In genomic region chr11:79660361-79661205, GRCm38 (mm10) we compare ENCODE assay signal across 8 mouse cellular contexts.
A peak's percentile ranks its signal among the peaks of the same experiment; 100 is the strongest.
DNase-seq lines count a peak whose midpoint lies in the region; ATAC-seq and TF ChIP-seq lines count a peak whose summit lies in the region.

No protein-coding gene starts in this region.

- no peaks in the 10 kb centered on the region for H3K27me3 ChIP-seq in forebrain, postnatal 0 days (ENCODE audit: insufficient read depth, low read length)
- no peaks in the 10 kb centered on the region for H3K27me3 ChIP-seq in hindbrain, postnatal 0 days (ENCODE audit: insufficient read depth, low read length)
- H3K27me3 ChIP-seq in megakaryocyte, embryonic 14.5 days (replicated peaks): peaks cover 72% of the 10 kb centered on the region

- TF ChIP-seq CTCF in forebrain, postnatal 0 days (IDR thresholded peaks at IDR 0.05; ENCODE audit: low read depth): no peak
- no peak for TF ChIP-seq CTCF in hindbrain, postnatal 0 days (IDR thresholded peaks at IDR 0.05; ENCODE audit: low read depth)

- 1% methylated on average over 68 of the region's 69 CpGs for WGBS in forebrain, postnatal 0 days
- WGBS in hindbrain, postnatal 0 days: under 1% methylated on average over 69 of the region's 69 CpGs

- H3K4me2 ChIP-seq in forebrain, postnatal 0 days (ENCODE audit: low read depth): peak overlapping the region; percentile 89
- peak overlapping the region; percentile 96 for H3K4me2 ChIP-seq in hindbrain, postnatal 0 days (ENCODE audit: low read depth, low read length)

- no peaks in the 10 kb centered on the region for H3K4me1 ChIP-seq in forebrain, postnatal 0 days (ENCODE audit: insufficient read depth)
- H3K4me1 ChIP-seq in hindbrain, postnatal 0 days (ENCODE audit: insufficient read depth, low read length): 0 out of 2 replicates have a peak, but pooled peaks cover 8% of the 10 kb centered on the region
- peaks cover 52% of the 10 kb centered on the region for H3K4me1 ChIP-seq in megakaryocyte, embryonic 14.5 days

- ATAC-seq in forebrain, postnatal 0 days: peak; percentile 92
- ATAC-seq in hindbrain, postnatal 0 days: peak; percentile 92

- H3K9me3 ChIP-seq in forebrain, postnatal 0 days (ENCODE audit: low read length): no peaks in the 10 kb centered on the region
- H3K9me3 ChIP-seq in hindbrain, postnatal 0 days (ENCODE audit: low read length): no peaks in the 10 kb centered on the region
- H3K9me3 ChIP-seq in megakaryocyte, embryonic 14.5 days: no peaks in the 10 kb centered on the region

- peak overlapping the region; percentile 64 for H3K9ac ChIP-seq in forebrain, postnatal 0 days
- peak overlapping the region; percentile 76 for H3K9ac ChIP-seq in hindbrain, postnatal 0 days (replicated peaks; ENCODE audit: low read length)

- H3K36me3 ChIP-seq in forebrain, postnatal 0 days (ENCODE audit: insufficient read depth): no peaks in the 10 kb centered on the region
- H3K36me3 ChIP-seq in hindbrain, postnatal 0 days (ENCODE audit: insufficient read depth, low read length): no peaks in the 10 kb centered on the region
- H3K36me3 ChIP-seq in megakaryocyte, embryonic 14.5 days (replicated peaks; ENCODE audit: low read length): no peaks in the 10 kb centered on the region

- H3K27ac ChIP-seq in forebrain, postnatal 0 days (ENCODE audit: low read depth, low read length): peak overlapping the region; percentile 57; the same call in 1 of the 2 replicates
- H3K27ac ChIP-seq in hindbrain, postnatal 0 days: peak overlapping the region; percentile 60; the same call in 1 of the 2 replicates

- DNase-seq in T-cell, adult 2 months (ENCODE audit: low spot score): peak; percentile 83
- peak; percentile 87 for DNase-seq in cerebellum, adult 11-12 months
- peak; percentile 81 for DNase-seq in forebrain, postnatal 0 days
- peak; percentile 86 for DNase-seq in hindbrain, postnatal 0 days (ENCODE audit: low spot score)
- peak; percentile 63 to 81 for DNase-seq in left cerebral cortex, adult 8-10 months (ENCODE audit: low spot score in 2 of 2)
- DNase-seq in right cerebral cortex, adult 2 months (ENCODE audit: low spot score in 2 of 2): peak; percentile 68 to 79
- DNase-seq in urinary bladder, postnatal 10 days (ENCODE audit: low spot score): peak; percentile 26

- H3K4me3 ChIP-seq in forebrain, postnatal 0 days (ENCODE audit: low read depth, low read length): peak overlapping the region; percentile 51
- peak overlapping the region; percentile 55 for H3K4me3 ChIP-seq in hindbrain, postnatal 0 days (ENCODE audit: low read length)
- H3K4me3 ChIP-seq in megakaryocyte, embryonic 14.5 days (replicated peaks): peak overlapping the region; percentile 89

Comparison
In these comparisons a context has a peak if more than half of its experiments do, and no peak if none do; other contexts are left out.
1. Peak in every context shown above with its lines: DNase-seq, ATAC-seq, H3K4me3 ChIP-seq and H3K27ac ChIP-seq.
2. DNase-seq: peak in every context shown above with its lines; median percentile 87 in cerebellum, adult 11-12 months; 86 in hindbrain, postnatal 0 days; 83 in T-cell, adult 2 months; 81 in forebrain, postnatal 0 days; 74 in right cerebral cortex, adult 2 months; 72 in left cerebral cortex, adult 8-10 months; 26 in urinary bladder, postnatal 10 days.